Mouse (Mus musculus) megakaryocyte, embryonic 14.5 days (primary cell): ENCODE data around the gene Abcc9. TPM values are rescaled to one million over a fixed set of nuclear protein-coding genes. Genes with fewer than 3 reads are reported as not detected.

ENCODE experiments used
- H3K27me3 ChIP-seq: replicated peaks from 2 replicates; pipeline ENCODE3; 2012; ENCODE audit warnings: inconsistent platforms
- H3K36me3 ChIP-seq: replicated peaks from 2 replicates; pipeline ENCODE3; 2012; ENCODE audit warnings: low read length, inconsistent platforms, mixed read lengths
- H3K4me1 ChIP-seq: 2 replicates; pipeline ENCODE4 v1.6.1; 2012; ENCODE audit warnings: inconsistent platforms
- H3K4me3 ChIP-seq: replicated peaks from 2 replicates; pipeline ENCODE3; 2012; ENCODE audit warnings: moderate library complexity, mild to moderate bottlenecking, inconsistent platforms
- H3K9me3 ChIP-seq: 2 replicates; pipeline ENCODE4 v1.6.1; 2012; ENCODE audit warnings: inconsistent platforms
- FLI1 ChIP-seq: IDR thresholded peaks from 2 replicates; pipeline ENCODE4 v1.6.1; 2012; ENCODE audit warnings: low read length, inconsistent platforms, mixed read lengths
- GATA1 ChIP-seq: IDR thresholded peaks from 3 replicates; pipeline ENCODE4 v1.6.1; 2012; ENCODE audit warnings: mixed read lengths, low read length, inconsistent platforms, borderline replicate concordance
- polyA plus RNA-seq: library from polyadenylated mRNA; stranded (reverse); fragments of >175 nt; gene quantifications from 2 replicates; pipeline ENCODE4 v1.2.3, GENCODE M21; 2012; ENCODE audit warnings: low replicate concordance; ENCODE audit not compliant: insufficient read depth

The Abcc9 gene
- polyA plus RNA-seq, 1 experiment = not detected

DNA sequence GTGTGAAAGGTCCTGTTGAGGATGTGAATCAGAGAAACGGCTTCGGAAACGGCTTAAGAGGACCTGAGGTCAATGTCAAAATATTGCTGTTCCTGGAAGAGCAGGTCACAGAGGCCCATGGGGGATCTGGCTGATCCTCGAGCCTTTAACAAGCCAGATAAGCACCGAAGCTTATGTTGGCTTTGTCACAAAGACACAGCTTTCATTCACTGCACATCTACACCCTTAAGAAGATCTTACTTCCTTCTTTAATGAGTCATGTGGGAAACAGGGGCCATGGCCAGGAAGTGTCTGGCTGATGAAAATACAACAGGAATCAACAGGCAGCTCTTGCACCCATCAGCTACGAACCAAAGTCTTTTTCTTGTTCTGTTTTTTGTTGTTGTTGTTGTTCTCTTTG, 6.3 kb upstream of the Abcc9 start:
- H3K9me3 ChIP-seq = peaks cover 2% of the 10 kb centered on the region; the same call in 1 of the 2 replicates
- H3K36me3 ChIP-seq = no peaks in the 10 kb centered on the region
- no peaks in the 10 kb centered on the region for H3K4me1 ChIP-seq
- TF ChIP-seq GATA1 (no peak), FLI1 (no peak)
- no peaks in the 10 kb centered on the region for H3K27me3 ChIP-seq
- no peak overlapping the region for H3K4me3 ChIP-seq

DNA sequence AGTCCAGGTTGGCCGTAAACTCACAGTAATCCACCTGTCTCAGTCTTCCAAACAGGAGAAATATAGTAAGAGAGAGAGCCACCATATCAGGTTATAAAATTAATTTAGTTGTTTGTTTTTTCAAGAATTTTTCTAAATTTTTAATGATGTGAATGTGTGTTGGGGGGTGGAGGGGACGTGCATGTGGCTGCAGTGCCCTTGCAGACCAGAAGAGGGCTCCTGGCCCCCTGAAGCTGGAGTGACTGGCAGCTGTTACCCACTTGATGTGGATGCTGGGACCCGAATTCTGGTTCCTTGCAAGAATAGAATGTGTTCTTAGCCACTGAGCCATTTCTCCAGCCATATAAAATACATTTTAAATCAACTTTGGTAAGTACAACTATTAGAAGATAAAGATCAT, 4.6 kb upstream of the Abcc9 start:
- Histone ChIP-seq H3K9me3 (peaks cover 2% of the 10 kb centered on the region; the same call in 1 of the 2 replicates), H3K27me3 (peaks cover 7% of the 10 kb centered on the region), H3K36me3 (no peaks in the 10 kb centered on the region), H3K4me1 (peaks cover 4% of the 10 kb centered on the region; the same call in 1 of the 2 replicates), H3K4me3 (no peak overlapping the region)
- TF ChIP-seq GATA1 (no peak), FLI1 (no peak)

DNA sequence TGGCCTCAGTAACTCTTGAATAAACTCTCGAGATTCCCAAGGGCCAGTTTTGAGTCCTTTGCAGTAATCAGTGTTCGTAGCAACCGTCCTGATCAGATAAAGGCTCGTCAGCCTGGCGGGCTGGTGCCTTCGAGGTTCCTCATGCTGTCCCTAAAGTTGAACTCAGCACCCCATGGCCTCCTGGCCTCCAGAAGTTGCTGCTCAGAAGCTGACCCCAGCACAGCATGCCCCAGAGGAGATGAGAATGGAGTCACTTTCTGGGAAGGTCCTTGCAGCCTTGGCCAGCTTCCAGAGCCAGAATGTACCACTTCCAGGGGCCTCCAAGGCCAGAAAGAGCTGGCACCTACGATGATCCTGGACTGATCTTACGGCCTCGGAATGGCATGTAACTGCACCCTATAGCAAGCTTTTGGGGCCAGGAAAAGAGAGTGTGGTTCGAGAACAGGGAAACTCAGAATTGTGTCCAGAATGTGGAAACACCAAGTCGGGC, 1.4 kb upstream of the Abcc9 start:
- no peak overlapping the region for H3K4me3 ChIP-seq
- H3K27me3 ChIP-seq = peaks cover 16% of the 10 kb centered on the region
- H3K9me3 ChIP-seq = no peaks in the 10 kb centered on the region
- H3K4me1 ChIP-seq = peaks cover 4% of the 10 kb centered on the region; the same call in 1 of the 2 replicates
- H3K36me3 ChIP-seq = no peaks in the 10 kb centered on the region
- no peak for TF ChIP-seq GATA1

DNA sequence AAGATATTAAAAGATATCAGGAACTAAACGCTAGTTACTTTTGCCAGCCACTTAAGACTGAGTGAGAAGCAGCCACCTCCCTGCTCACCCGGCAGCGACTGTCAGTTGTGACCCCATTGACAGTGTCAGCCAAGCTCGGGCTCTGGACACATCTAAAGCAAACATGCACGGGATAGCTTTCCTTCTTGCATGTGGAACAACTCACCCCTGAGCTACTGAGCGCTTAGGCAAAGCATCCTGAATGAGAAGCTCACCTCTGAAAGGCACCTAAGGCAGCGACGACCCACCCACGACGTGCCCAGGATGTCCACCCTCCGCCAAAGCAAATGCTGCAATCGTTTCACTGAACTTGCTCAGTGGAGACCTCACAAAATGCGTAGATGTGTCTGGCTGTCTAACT, 954 bp downstream of the Abcc9 start:
- peaks cover 4% of the 10 kb centered on the region; the same call in 1 of the 2 replicates for H3K4me1 ChIP-seq
- H3K27me3 ChIP-seq = peaks cover 16% of the 10 kb centered on the region
- H3K9me3 ChIP-seq = no peaks in the 10 kb centered on the region
- no peak overlapping the region for H3K4me3 ChIP-seq
- H3K36me3 ChIP-seq = no peaks in the 10 kb centered on the region
- TF ChIP-seq FLI1 (no peak), GATA1 (no peak)

DNA sequence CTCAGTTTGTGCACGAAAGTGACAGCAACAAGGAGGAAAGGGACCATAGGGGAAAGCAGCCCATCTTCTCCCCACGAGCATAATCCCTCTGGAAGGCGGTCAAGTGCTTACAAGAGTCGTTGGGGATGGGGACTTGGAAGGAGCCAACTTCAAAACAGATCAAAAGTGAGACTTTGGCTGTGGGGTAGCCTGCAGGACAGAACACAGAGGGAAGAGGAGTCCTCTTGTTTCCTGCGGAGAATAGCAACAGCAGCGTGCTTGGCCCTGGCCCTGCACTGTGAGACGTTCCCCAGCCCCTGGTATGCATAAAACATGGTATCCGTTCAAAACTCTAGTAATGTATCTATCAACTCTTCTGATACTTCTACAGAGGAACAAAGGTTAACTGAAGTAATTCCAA, 1.4 kb downstream of the Abcc9 start:
- TF ChIP-seq GATA1 (no peak), FLI1 (no peak)
- Histone ChIP-seq H3K4me1 (peaks cover 4% of the 10 kb centered on the region; the same call in 1 of the 2 replicates), H3K36me3 (no peaks in the 10 kb centered on the region), H3K4me3 (no peak overlapping the region), H3K27me3 (peaks cover 16% of the 10 kb centered on the region), H3K9me3 (no peaks in the 10 kb centered on the region)

DNA sequence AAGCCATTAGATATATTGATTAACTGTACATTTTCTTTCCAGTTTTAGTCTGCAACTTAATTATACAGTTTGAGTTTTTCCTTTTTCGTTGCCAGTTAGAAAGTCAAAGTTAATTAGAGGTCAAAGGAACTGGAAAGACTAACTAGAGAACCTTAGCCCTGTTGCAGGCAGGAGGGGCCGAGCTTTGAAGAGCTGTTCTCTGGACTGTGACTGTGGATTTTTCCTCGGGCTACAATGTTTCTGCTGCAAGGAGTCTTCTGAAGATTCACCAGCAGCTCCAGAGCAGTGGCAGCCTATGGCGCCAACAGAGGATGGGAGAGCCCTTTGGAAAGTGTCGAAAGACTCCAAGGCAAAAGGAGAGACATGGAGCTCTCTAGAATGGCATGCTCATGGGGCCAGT, 10.0 kb downstream of the Abcc9 start:
- Histone ChIP-seq H3K4me1 (no peaks in the 10 kb centered on the region), H3K9me3 (no peaks in the 10 kb centered on the region)
- no peak for TF ChIP-seq FLI1
- TF ChIP-seq GATA1 = no peak

DNA sequence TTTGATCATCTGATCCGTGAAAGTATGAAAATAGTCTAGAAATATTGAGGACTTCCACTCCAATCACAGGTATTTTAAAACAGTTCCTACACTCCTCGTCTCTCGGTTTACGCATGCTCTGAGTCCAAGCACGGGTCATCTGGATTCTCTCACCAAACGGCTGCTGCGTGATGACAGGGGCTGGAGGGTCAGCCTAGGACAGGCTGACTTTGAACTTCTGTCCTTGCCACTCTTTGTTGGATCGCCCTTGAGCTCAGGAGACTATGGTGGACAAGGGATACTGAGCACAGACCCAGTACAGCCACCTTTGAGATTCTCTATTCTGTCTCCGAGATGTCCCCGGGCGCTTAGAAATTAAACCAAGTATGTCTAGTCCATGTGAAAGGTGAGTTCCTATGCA, 12.4 kb downstream of the Abcc9 start:
- H3K36me3 ChIP-seq = no peaks in the 10 kb centered on the region
- no peak overlapping the region for H3K4me3 ChIP-seq
- H3K4me1 ChIP-seq = no peaks in the 10 kb centered on the region
- TF ChIP-seq GATA1 (no peak), FLI1 (no peak)
- H3K9me3 ChIP-seq = no peaks in the 10 kb centered on the region
- H3K27me3 ChIP-seq = peaks cover 3% of the 10 kb centered on the region

More for the DNA sequence above, 10.0 kb downstream of the Abcc9 start:
- no peak overlapping the region for H3K4me3 ChIP-seq
- H3K36me3 ChIP-seq = no peaks in the 10 kb centered on the region
- H3K27me3 ChIP-seq = peaks cover 3% of the 10 kb centered on the region

DNA sequence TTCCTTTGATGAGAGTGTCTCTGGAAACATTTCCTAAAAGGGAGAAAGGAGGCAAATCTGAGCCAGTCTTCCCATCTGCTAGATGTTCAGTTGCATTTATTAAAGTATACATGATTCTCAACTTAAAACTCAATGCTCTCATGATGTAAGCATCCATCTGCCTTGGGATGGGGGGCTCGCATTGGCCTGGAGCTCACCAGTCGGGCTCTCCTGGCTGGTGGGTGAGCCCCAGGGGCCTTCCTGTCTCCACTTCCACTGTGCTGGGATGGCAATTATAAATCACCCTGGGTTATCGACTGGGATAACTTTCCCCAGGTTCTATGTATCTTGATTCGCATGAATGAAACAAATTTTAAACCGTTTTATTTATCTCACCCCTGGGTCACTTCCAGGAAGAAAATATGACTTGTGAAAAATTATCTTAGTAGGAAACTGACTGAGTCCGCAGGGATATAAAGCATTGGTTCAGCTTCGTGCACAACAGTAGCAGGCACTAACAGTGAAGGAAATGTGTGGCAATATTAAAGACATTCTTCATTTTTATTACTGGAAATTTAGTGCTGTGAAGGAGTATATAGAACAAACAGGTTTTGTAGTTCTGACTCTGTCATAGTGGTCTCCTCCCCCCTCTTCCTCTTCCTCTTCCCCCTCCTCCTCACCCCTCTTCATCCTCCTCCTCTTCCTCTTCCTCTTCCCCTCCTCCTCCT, 19.0 kb downstream of the Abcc9 start:
- Histone ChIP-seq H3K4me3 (no peak overlapping the region), H3K9me3 (peaks cover 5% of the 10 kb centered on the region), H3K27me3 (no peaks in the 10 kb centered on the region), H3K36me3 (no peaks in the 10 kb centered on the region), H3K4me1 (no peaks in the 10 kb centered on the region)
- TF ChIP-seq FLI1 = no peak
- no peak for TF ChIP-seq GATA1

DNA sequence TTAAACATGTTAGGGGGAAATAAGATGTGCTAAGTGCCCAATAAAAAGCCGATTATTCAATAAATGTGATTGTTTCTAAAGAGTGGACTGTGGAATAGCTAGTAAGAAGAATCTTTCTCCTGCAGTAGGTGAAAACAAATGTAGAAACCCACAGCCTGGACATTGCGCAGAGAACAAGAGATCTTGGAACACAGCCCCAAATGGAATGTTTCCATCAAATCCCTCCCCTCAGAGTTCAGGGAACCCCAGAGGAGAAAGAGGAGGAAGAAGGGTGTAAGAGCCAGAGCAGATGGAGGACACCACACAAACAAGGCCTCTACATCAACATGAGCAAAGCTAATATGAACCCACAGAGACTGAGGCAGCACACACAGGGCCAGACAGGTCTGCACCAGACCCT, 32.1 kb downstream of the Abcc9 start:
- H3K4me1 ChIP-seq = no peaks in the 10 kb centered on the region
- H3K4me3 ChIP-seq = no peak overlapping the region
- H3K9me3 ChIP-seq = peaks cover 12% of the 10 kb centered on the region
- H3K27me3 ChIP-seq = no peaks in the 10 kb centered on the region
- no peaks in the 10 kb centered on the region for H3K36me3 ChIP-seq
- TF ChIP-seq GATA1 (no peak), FLI1 (no peak)

DNA sequence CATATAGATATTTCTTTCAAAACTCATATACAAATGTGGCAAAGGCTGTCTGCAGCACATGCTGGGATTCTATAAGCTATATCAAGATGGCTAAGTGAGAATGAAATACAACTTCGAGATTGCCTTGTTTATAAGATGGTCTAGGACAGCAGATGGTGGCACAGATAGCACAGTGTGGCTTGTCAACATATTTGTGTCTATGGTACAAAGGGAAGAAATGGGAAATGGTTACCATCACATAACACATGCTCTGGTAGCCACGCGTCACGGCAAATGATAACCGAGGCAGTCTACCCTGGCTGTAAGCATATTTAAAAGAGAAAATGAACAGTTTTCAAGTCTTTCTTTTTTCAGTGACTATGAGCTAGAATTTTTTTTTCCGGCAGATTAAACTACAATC, 32.8 kb downstream of the Abcc9 start:
- H3K4me1 ChIP-seq = no peaks in the 10 kb centered on the region
- TF ChIP-seq FLI1 (no peak), GATA1 (no peak)
- peaks cover 10% of the 10 kb centered on the region for H3K9me3 ChIP-seq
- H3K27me3 ChIP-seq = no peaks in the 10 kb centered on the region
- H3K36me3 ChIP-seq = no peaks in the 10 kb centered on the region
- H3K4me3 ChIP-seq = no peak overlapping the region
